Mouse (Mus musculus): ENCODE measurements around the gene Map3k10. TPM values are rescaled to one million over a fixed set of nuclear protein-coding genes. Genes with fewer than 3 reads are reported as not detected.
A peak's percentile ranks its signal among the peaks of the same experiment; 100 is the strongest.

Gene Map3k10
- polyA plus RNA-seq (2012; fragmentation: generic; extraction: Trizol), result 39.4 TPM

GRCm38 (mm10) chr7:27674522-27675221 is at the start of gene Map3k10:
Gene Map3k10, minus strand, starts transcription at chr7:27674598.
- TF ChIP-seq SRF (IDR thresholded peaks at IDR 0.05; ENCODE audit: control insufficient read depth, insufficient read length, low read depth) (no peak), POLR2AphosphoS2 (IDR thresholded peaks at IDR 0.05; ENCODE audit: insufficient read length, low read depth) (no peak), TCF3 (IDR thresholded peaks at IDR 0.05; ENCODE audit: insufficient read length, low read depth) (no peak), MYOD1 (IDR thresholded peaks at IDR 0.05; ENCODE audit: control insufficient read depth in 1 of 3, insufficient read length in 2 of 3, low read depth in 2 of 3) (peak in 2 of 3 experiments; percentile 15 to 59), REST (IDR thresholded peaks at IDR 0.05; ENCODE audit: insufficient read depth, insufficient read length) (no peak), MYOG (IDR thresholded peaks at IDR 0.05; ENCODE audit: control insufficient read depth in 1 of 3, insufficient read depth in 1 of 3, insufficient read length in 2 of 3, low read depth in 2 of 3) (peak in 1 of 3 experiments; percentile 37)
- H3K4me2 ChIP-seq (ENCODE audit: low read depth), result peak within 1 kb of the TSS; percentile 76
- H3ac ChIP-seq (ENCODE audit: control insufficient read depth, insufficient read length), result peak within 1 kb of the TSS; percentile 21
- H3K27me3 ChIP-seq (ENCODE audit: control insufficient read depth, insufficient read depth, insufficient read length), result no peaks in the 10 kb centered on the region
- peaks cover 5% of the 10 kb centered on the region for H3K36me3 ChIP-seq (ENCODE audit: control insufficient read depth, insufficient read depth)
- H3K4me3 ChIP-seq, result peak within 1 kb of the TSS; percentile 43
- peaks cover 12% of the 10 kb centered on the region for H3K79me2 ChIP-seq (ENCODE audit: control insufficient read depth, insufficient read depth)

- Histone ChIP-seq H3K4me3 (no peak overlapping the region), H3K79me2 (ENCODE audit: control insufficient read depth, insufficient read depth) (no peaks in the 10 kb centered on the region), H3K27me3 (ENCODE audit: control insufficient read depth, insufficient read depth, insufficient read length) (no peaks in the 10 kb centered on the region), H3ac (ENCODE audit: control insufficient read depth, insufficient read length) (no peak overlapping the region), H3K4me2 (ENCODE audit: low read depth) (no peak overlapping the region), H3K36me3 (ENCODE audit: control insufficient read depth, insufficient read depth) (no peaks in the 10 kb centered on the region)
- TF ChIP-seq MYOG (IDR thresholded peaks at IDR 0.05; ENCODE audit: control insufficient read depth in 1 of 3, insufficient read depth in 1 of 3, insufficient read length in 2 of 3, low read depth in 2 of 3) (no peak), USF1 (IDR thresholded peaks at IDR 0.05; ENCODE audit: low read depth) (no peak), E2F4 (IDR thresholded peaks at IDR 0.05; ENCODE audit: insufficient read depth) (no peak), CEBPB (IDR thresholded peaks at IDR 0.05; ENCODE audit: insufficient read depth, poor library complexity, severe bottlenecking) (no peak), TCF3 (IDR thresholded peaks at IDR 0.05; ENCODE audit: insufficient read length, low read depth) (no peak)
Measured at GRCm38 (mm10) chr7:27721951-27722350, 47.6 kb upstream of the Map3k10 start.

- Histone ChIP-seq H3K36me3 (ENCODE audit: control insufficient read depth, insufficient read depth) (no peaks in the 10 kb centered on the region), H3K4me3 (no peak overlapping the region), H3K79me2 (ENCODE audit: control insufficient read depth, insufficient read depth) (no peaks in the 10 kb centered on the region), H3ac (ENCODE audit: control insufficient read depth, insufficient read length) (no peak overlapping the region), H3K27me3 (ENCODE audit: control insufficient read depth, insufficient read depth, insufficient read length) (no peaks in the 10 kb centered on the region), H3K4me2 (ENCODE audit: low read depth) (no peak overlapping the region)
- no peak for TF ChIP-seq MAX (IDR thresholded peaks at IDR 0.05; ENCODE audit: low read depth)
- TF ChIP-seq POLR2A (IDR thresholded peaks at IDR 0.05; ENCODE audit: insufficient read length, low read depth), result no peak
Measured at GRCm38 (mm10) chr7:27710402-27710801, 36.0 kb upstream of the Map3k10 start.

GRCm38 (mm10) chr7:27696711-27697110 is 22.3 kb upstream of the Map3k10 start:
- Histone ChIP-seq H3K4me2 (ENCODE audit: low read depth) (no peak overlapping the region), H3ac (ENCODE audit: control insufficient read depth, insufficient read length) (no peak overlapping the region), H3K79me2 (ENCODE audit: control insufficient read depth, insufficient read depth) (no peaks in the 10 kb centered on the region), H3K36me3 (ENCODE audit: control insufficient read depth, insufficient read depth) (no peaks in the 10 kb centered on the region), H3K27me3 (ENCODE audit: control insufficient read depth, insufficient read depth, insufficient read length) (no peaks in the 10 kb centered on the region), H3K4me3 (no peak overlapping the region)
- TF ChIP-seq MYOG (IDR thresholded peaks at IDR 0.05; ENCODE audit: control insufficient read depth in 1 of 3, insufficient read depth in 1 of 3, insufficient read length in 2 of 3, low read depth in 2 of 3) (no peak), REST (IDR thresholded peaks at IDR 0.05; ENCODE audit: insufficient read depth, insufficient read length) (no peak), CEBPB (IDR thresholded peaks at IDR 0.05; ENCODE audit: insufficient read depth, poor library complexity, severe bottlenecking) (no peak), SRF (IDR thresholded peaks at IDR 0.05; ENCODE audit: control insufficient read depth, insufficient read length, low read depth) (no peak), E2F4 (IDR thresholded peaks at IDR 0.05; ENCODE audit: insufficient read depth) (no peak), MAX (IDR thresholded peaks at IDR 0.05; ENCODE audit: low read depth) (no peak), TCF3 (IDR thresholded peaks at IDR 0.05; ENCODE audit: insufficient read length, low read depth) (no peak), POLR2AphosphoS2 (IDR thresholded peaks at IDR 0.05; ENCODE audit: insufficient read length, low read depth) (no peak), USF1 (IDR thresholded peaks at IDR 0.05; ENCODE audit: low read depth) (no peak), POLR2A (IDR thresholded peaks at IDR 0.05; ENCODE audit: insufficient read length, low read depth) (no peak), TCF12 (IDR thresholded peaks at IDR 0.05; ENCODE audit: insufficient read depth, poor library complexity, severe bottlenecking) (no peak), MYOD1 (IDR thresholded peaks at IDR 0.05; ENCODE audit: control insufficient read depth in 1 of 3, insufficient read length in 2 of 3, low read depth in 2 of 3) (no peak)

GRCm38 (mm10) chr7:27691076-27691475 is 16.7 kb upstream of the Map3k10 start:
- Histone ChIP-seq H3ac (ENCODE audit: control insufficient read depth, insufficient read length) (no peak overlapping the region), H3K4me2 (ENCODE audit: low read depth) (no peak overlapping the region), H3K27me3 (ENCODE audit: control insufficient read depth, insufficient read depth, insufficient read length) (no peaks in the 10 kb centered on the region), H3K36me3 (ENCODE audit: control insufficient read depth, insufficient read depth) (no peaks in the 10 kb centered on the region), H3K4me3 (no peak overlapping the region), H3K79me2 (ENCODE audit: control insufficient read depth, insufficient read depth) (no peaks in the 10 kb centered on the region)
- TF ChIP-seq MYOG (IDR thresholded peaks at IDR 0.05; ENCODE audit: control insufficient read depth in 1 of 3, insufficient read depth in 1 of 3, insufficient read length in 2 of 3, low read depth in 2 of 3) (no peak), SRF (IDR thresholded peaks at IDR 0.05; ENCODE audit: control insufficient read depth, insufficient read length, low read depth) (no peak), TCF12 (IDR thresholded peaks at IDR 0.05; ENCODE audit: insufficient read depth, poor library complexity, severe bottlenecking) (no peak), MAX (IDR thresholded peaks at IDR 0.05; ENCODE audit: low read depth) (no peak)
